9 mouse cellular contexts compared by ENCODE assay signal in the genomic region with DNA sequence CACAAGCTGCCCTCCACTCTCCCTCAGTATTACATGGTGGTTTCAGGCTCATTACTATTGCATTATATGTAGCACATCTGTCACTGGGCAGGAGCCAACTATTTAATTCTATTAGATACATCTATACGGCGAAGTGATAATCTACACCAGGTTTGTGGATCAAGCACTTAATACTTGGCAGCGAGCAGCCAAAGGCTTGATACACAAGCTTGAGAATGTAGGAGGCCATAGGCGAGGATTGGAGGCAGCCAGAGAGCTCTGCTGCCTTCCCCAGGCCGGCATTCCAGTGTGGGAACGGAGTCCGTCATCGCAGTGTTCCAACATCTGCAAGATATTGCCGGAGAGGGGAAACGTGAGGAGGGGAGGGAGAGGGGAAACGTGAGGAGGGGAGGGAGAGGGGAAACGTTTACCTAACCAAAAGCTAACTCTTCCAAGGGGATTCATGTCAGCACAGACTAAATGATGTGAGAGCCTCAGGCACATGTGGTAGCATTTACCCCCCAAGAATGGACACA.
A peak's percentile ranks its signal among the peaks of the same experiment; 100 is the strongest.
DNase-seq lines count a peak whose midpoint lies in the region; ATAC-seq lines count a peak whose summit lies in the region.
"Had no signal": no experiment of that assay in that cellular context is flagged by ENCODE, and none has a peak within 500 bp of the region (broad histone marks: within the 10 kb centered on the region; RNA-seq: fewer than 3 reads in every experiment).

No protein-coding gene starts in this region.

- DNase-seq in forebrain, embryonic 11.5 days (ENCODE audit: low spot score), result peak; percentile 61
- DNase-seq in kidney, postnatal 10 days, result peak; percentile 32
- peak; percentile 78 for DNase-seq in embryo, embryonic 11 days
- no peak for DNase-seq in left cerebral cortex, postnatal 25 days (ENCODE audit: low spot score in 2 of 2)
- DNase-seq in left cerebral cortex, adult 8-10 months (ENCODE audit: low spot score in 2 of 2), result no peak
- DNase-seq: thymus, postnatal 4 days had no signal

- no peaks in the 10 kb centered on the region for H3K27me3 ChIP-seq in forebrain, embryonic 11.5 days (ENCODE audit: control insufficient read depth, insufficient read depth, low read length)
- 0 out of 2 replicates have a peak, but pooled peaks cover 3% of the 10 kb centered on the region for H3K27me3 ChIP-seq in forebrain, embryonic 15.5 days
- no peaks in the 10 kb centered on the region for H3K27me3 ChIP-seq in kidney, embryonic 15.5 days
- H3K27me3 ChIP-seq in limb, embryonic 12.5 days, result peaks cover 4% of the 10 kb centered on the region

- no peak overlapping the region for H3K4me3 ChIP-seq in forebrain, embryonic 11.5 days (ENCODE audit: low read depth, low read length)
- no peak overlapping the region for H3K4me3 ChIP-seq in forebrain, embryonic 15.5 days
- H3K4me3 ChIP-seq in kidney, embryonic 15.5 days (replicated peaks), result no peak overlapping the region
- no peak overlapping the region for H3K4me3 ChIP-seq in limb, embryonic 12.5 days (replicated peaks)

- H3K9me3 ChIP-seq in forebrain, embryonic 11.5 days (ENCODE audit: control insufficient read depth, low read length), result no peaks in the 10 kb centered on the region
- no peaks in the 10 kb centered on the region for H3K9me3 ChIP-seq in forebrain, embryonic 15.5 days
- no peaks in the 10 kb centered on the region for H3K9me3 ChIP-seq in kidney, embryonic 15.5 days (replicated peaks)
- H3K9me3 ChIP-seq in limb, embryonic 12.5 days, result no peaks in the 10 kb centered on the region

- H3K27ac ChIP-seq in forebrain, embryonic 11.5 days (ENCODE audit: low read depth, low read length), result no peak overlapping the region
- H3K27ac ChIP-seq in forebrain, embryonic 15.5 days (replicated peaks), result no peak overlapping the region
- H3K27ac ChIP-seq in kidney, embryonic 15.5 days, result no peak overlapping the region
- peak overlapping the region; percentile 87 for H3K27ac ChIP-seq in limb, embryonic 12.5 days

- no peak overlapping the region for H3K9ac ChIP-seq in forebrain, embryonic 11.5 days (ENCODE audit: low read length)
- no peak overlapping the region for H3K9ac ChIP-seq in forebrain, embryonic 15.5 days (replicated peaks)
- no peak overlapping the region for H3K9ac ChIP-seq in kidney, embryonic 15.5 days
- H3K9ac ChIP-seq in limb, embryonic 12.5 days (replicated peaks), result no peak overlapping the region

- no peaks in the 10 kb centered on the region for H3K4me1 ChIP-seq in forebrain, embryonic 11.5 days (replicated peaks; ENCODE audit: control insufficient read depth, insufficient read depth, low read length)
- H3K4me1 ChIP-seq in forebrain, embryonic 15.5 days, result no peaks in the 10 kb centered on the region
- H3K4me1 ChIP-seq in kidney, embryonic 15.5 days, result 0 out of 2 replicates have a peak, but pooled peaks cover 3% of the 10 kb centered on the region
- H3K4me1 ChIP-seq in limb, embryonic 12.5 days (replicated peaks), result peaks cover 37% of the 10 kb centered on the region

- intact Hi-C loops in left cerebral cortex, postnatal 25 days (cut with DNase I), result no loop called here

- H3K4me2 ChIP-seq in forebrain, embryonic 11.5 days (ENCODE audit: low read depth, low read length, severe bottlenecking), result no peak overlapping the region
- no peak overlapping the region for H3K4me2 ChIP-seq in forebrain, embryonic 15.5 days (replicated peaks)
- H3K4me2 ChIP-seq in kidney, embryonic 15.5 days, result no peak overlapping the region
- H3K4me2 ChIP-seq in limb, embryonic 12.5 days, result peak overlapping the region; percentile 23

- 74% methylated on average over 12 of the region's 12 CpGs for WGBS in forebrain, embryonic 11.5 days
- WGBS in forebrain, embryonic 15.5 days, result 71% methylated on average over 12 of the region's 12 CpGs
- 31% methylated on average over 12 of the region's 12 CpGs for WGBS in kidney, embryonic 15.5 days
- 18% methylated on average over 12 of the region's 12 CpGs for WGBS in limb, embryonic 12.5 days

- ATAC-seq in forebrain, embryonic 11.5 days (replicated peaks; ENCODE audit: low FRiP score), result no peak
- no peak for ATAC-seq in forebrain, embryonic 15.5 days (replicated peaks)
- ATAC-seq in kidney, embryonic 15.5 days (replicated peaks; ENCODE audit: low FRiP score), result no peak
- peak; percentile 89 for ATAC-seq in limb, embryonic 12.5 days (ENCODE audit: insufficient number of reproducible peaks, insufficient read depth, low FRiP score, low TSS enrichment, low read depth)

- H3K36me3 ChIP-seq in forebrain, embryonic 11.5 days (ENCODE audit: control insufficient read depth, insufficient read depth, low read length), result no peaks in the 10 kb centered on the region
- no peaks in the 10 kb centered on the region for H3K36me3 ChIP-seq in forebrain, embryonic 15.5 days
- no peaks in the 10 kb centered on the region for H3K36me3 ChIP-seq in kidney, embryonic 15.5 days
- no peaks in the 10 kb centered on the region for H3K36me3 ChIP-seq in limb, embryonic 12.5 days

Comparison
In these comparisons a context has a peak if more than half of its experiments do, and no peak if none do; other contexts are left out.
1. DNase-seq: peak in forebrain, embryonic 11.5 days (single experiment), kidney, postnatal 10 days (single experiment) and embryo, embryonic 11 days (single experiment); none in left cerebral cortex, postnatal 25 days (0 of 2) and left cerebral cortex, adult 8-10 months (0 of 2).